Mouse (Mus musculus) CH12.LX (cell line): Measurements from ENCODE around the gene Zdhhc20. TPM values are rescaled to one million over a fixed set of nuclear protein-coding genes. Genes with fewer than 3 reads are reported as not detected.

Experiments used
- DNase-seq: peaks from one replicate; pipeline ENCODE4 v3.0.0-alpha.2; 2013; ENCODE audit errors: extremely low read depth
- H3K27ac ChIP-seq: 2 replicates; pipeline ENCODE4 v1.5.1; 2012; ENCODE audit warnings: low read depth, mild to moderate bottlenecking, control low read depth, moderate library complexity; ENCODE audit not compliant: insufficient read depth
- H3K27me3 ChIP-seq: replicated peaks from 2 replicates; pipeline ENCODE3; 2012; ENCODE audit warnings: inconsistent platforms
- H3K36me3 ChIP-seq, 2 experiments: replicated peaks in 1 of 2; 2 replicates each; pipeline versions ENCODE3 to v1.6.1; 2012; ENCODE audit warnings: inconsistent platforms in 1 of 2, low read length in 1 of 2, mild to moderate bottlenecking in 1 of 2, mixed read lengths in 1 of 2, moderate library complexity in 1 of 2; ENCODE audit not compliant: control insufficient read depth in 1 of 2, insufficient read depth in 1 of 2
- H3K4me1 ChIP-seq, 2 experiments: 2 replicates each; pipeline ENCODE4 v1.6.1; 2012; ENCODE audit warnings: inconsistent platforms in 1 of 2, moderate library complexity in 1 of 2; ENCODE audit not compliant: insufficient read depth in 2 of 2, control insufficient read depth in 1 of 2
- H3K4me2 ChIP-seq: 2 replicates; pipeline ENCODE4 v1.6.1; 2012; ENCODE audit warnings: low read depth, mild to moderate bottlenecking, control low read depth; ENCODE audit not compliant: poor library complexity, insufficient read depth, severe bottlenecking
- H3K4me3 ChIP-seq, 3 experiments: fragments of 150-350 bp in 1 of 3; sonication (generic) in 1 of 3; replicated peaks in 1 of 3; 2 replicates each; pipeline versions ENCODE3 to v1.5.1; 2011 to 2012; ENCODE audit warnings: low read depth in 2 of 3, low read length in 2 of 3, mild to moderate bottlenecking in 2 of 3, moderate library complexity in 2 of 3, control low read depth in 1 of 3, improper control_type of control experiment in 1 of 3, inconsistent platforms in 1 of 3, mixed read lengths in 1 of 3; ENCODE audit not compliant: poor library complexity in 1 of 3
- H3K79me2 ChIP-seq: replicated peaks from 2 replicates; pipeline ENCODE4 v1.6.1; 2012; ENCODE audit warnings: mild to moderate bottlenecking, moderate library complexity; ENCODE audit not compliant: control insufficient read depth, poor library complexity, insufficient read depth, severe bottlenecking; ENCODE audit errors: extremely low read depth
- H3K9ac ChIP-seq: 2 replicates; pipeline ENCODE4 v1.6.1; 2012; ENCODE audit warnings: low read depth, mild to moderate bottlenecking, control low read depth, moderate library complexity; ENCODE audit not compliant: insufficient read depth
- H3K9me3 ChIP-seq: replicated peaks from 2 replicates; pipeline ENCODE3; 2012; ENCODE audit warnings: low read length, inconsistent platforms, mixed read lengths
- BHLHE40 ChIP-seq: IDR thresholded peaks from 2 replicates; pipeline ENCODE4 v1.6.1; 2011; ENCODE audit warnings: mild to moderate bottlenecking, low read depth, low read length, improper control_type of control experiment
- ETS1 ChIP-seq: conservative IDR thresholded peaks from 2 replicates; pipeline ENCODE4 v1.6.1; 2012; ENCODE audit warnings: low read depth, mild to moderate bottlenecking, inconsistent platforms, low read length, improper control_type of control experiment, moderate library complexity
- GABPA ChIP-seq: IDR thresholded peaks from 2 replicates; pipeline ENCODE4 v1.6.1; 2012; ENCODE audit warnings: low read depth, low read length, improper control_type of control experiment, inconsistent platforms; ENCODE audit not compliant: insufficient replicate concordance
- HCFC1 ChIP-seq: IDR thresholded peaks from 2 replicates; pipeline ENCODE4 v1.6.1; 2012; ENCODE audit warnings: low read depth, mild to moderate bottlenecking, inconsistent platforms, low read length, improper control_type of control experiment
- IRF4 ChIP-seq: IDR thresholded peaks from 2 replicates; pipeline ENCODE4 v1.6.1; 2014; ENCODE audit warnings: low read depth, mild to moderate bottlenecking, inconsistent platforms, low read length, improper control_type of control experiment
- JUN ChIP-seq: IDR thresholded peaks from 2 replicates; pipeline ENCODE4 v1.6.1; 2011; ENCODE audit warnings: low read depth, mild to moderate bottlenecking, low read length, improper control_type of control experiment, moderate library complexity; ENCODE audit not compliant: insufficient read depth
- KAT2A ChIP-seq: IDR thresholded peaks from 2 replicates; pipeline ENCODE4 v1.6.1; 2012; ENCODE audit warnings: low read length, improper control_type of control experiment, inconsistent platforms; ENCODE audit not compliant: insufficient replicate concordance
- MAFK ChIP-seq: IDR thresholded peaks from 2 replicates; pipeline ENCODE4 v1.6.1; 2011; ENCODE audit warnings: low read length, improper control_type of control experiment; ENCODE audit not compliant: insufficient replicate concordance
- MAX ChIP-seq: IDR thresholded peaks from 2 replicates; pipeline ENCODE4 v1.6.1; 2011; ENCODE audit warnings: low read length, improper control_type of control experiment
- MAZ ChIP-seq: IDR thresholded peaks from 2 replicates; pipeline ENCODE4 v1.6.1; 2012; ENCODE audit warnings: low read depth, mild to moderate bottlenecking, inconsistent platforms, low read length, improper control_type of control experiment, moderate library complexity
- MXI1 ChIP-seq: IDR thresholded peaks from 2 replicates; pipeline ENCODE4 v1.6.1; 2011; ENCODE audit warnings: mild to moderate bottlenecking, low read depth, low read length, improper control_type of control experiment
- PAX5 ChIP-seq: IDR thresholded peaks from 2 replicates; pipeline ENCODE4 v1.6.1; 2012; ENCODE audit warnings: low read length, inconsistent platforms, mixed read lengths
- RCOR1 ChIP-seq: conservative IDR thresholded peaks from 2 replicates; pipeline ENCODE4 v1.6.1; 2012; ENCODE audit warnings: low read depth, mild to moderate bottlenecking, inconsistent platforms, low read length, improper control_type of control experiment
- SIN3A ChIP-seq: IDR thresholded peaks from 2 replicates; pipeline ENCODE4 v1.6.1; 2012; ENCODE audit warnings: low read length, improper control_type of control experiment, inconsistent platforms
- SMC3 ChIP-seq: IDR thresholded peaks from 2 replicates; pipeline ENCODE4 v1.6.1; 2011; ENCODE audit warnings: low read depth, low read length, improper control_type of control experiment
- TBP ChIP-seq: conservative IDR thresholded peaks from 2 replicates; pipeline ENCODE4 v1.6.1; 2011; ENCODE audit warnings: low read depth, low read length, improper control_type of control experiment
- TCF12 ChIP-seq: IDR thresholded peaks from 2 replicates; pipeline ENCODE4 v1.6.1; 2014; ENCODE audit warnings: low read depth, mild to moderate bottlenecking, inconsistent platforms, low read length, improper control_type of control experiment
- ZKSCAN1 ChIP-seq: IDR thresholded peaks from 2 replicates; pipeline ENCODE4 v1.6.1; 2012; ENCODE audit warnings: low read depth, inconsistent platforms, low read length, improper control_type of control experiment, borderline replicate concordance
- ZMIZ1 ChIP-seq: IDR thresholded peaks from 2 replicates; pipeline ENCODE4 v1.6.1; 2012; ENCODE audit warnings: low read depth, mild to moderate bottlenecking, inconsistent platforms, low read length, improper control_type of control experiment
- ZNF384 ChIP-seq: IDR thresholded peaks from 2 replicates; pipeline ENCODE4 v1.6.1; 2012; ENCODE audit warnings: low read depth, low read length, improper control_type of control experiment, inconsistent platforms
- dilution Hi-C: fragments of 300-500 bp; cut with MboI; formaldehyde crosslinking; loops from 2 replicates; pipeline ENCODE4 v1.14.3; 2020; ENCODE audit warnings: low sequenced_read_pairs; ENCODE audit not compliant: extremely low pct_unique_long_range_greater_than_20kb, extremely low pct_ligation_motif_present
- in situ Hi-C: fragments of 300-500 bp; cut with MboI; formaldehyde crosslinking; loops from 3 replicates; pipeline ENCODE4 v1.14.3; 2019; ENCODE audit warnings: low sequenced_read_pairs, low pct_ligation_motif_present, low pct_unique_long_range_greater_than_20kb, mixed read lengths
- polyA plus RNA-seq: library from polyadenylated mRNA; unstranded; fragments of >175 nt; gene quantifications from 2 replicates; pipeline ENCODE4 v1.2.1, GENCODE M21; 2012; ENCODE audit warnings: low read depth; ENCODE audit not compliant: insufficient read length
- total RNA-seq, 2 experiments: library from RNA; depleted of rRNA; stranded (reverse); fragments of 300-350 nt in 1 of 2; fragments of >200 nt in 1 of 2; gene quantifications; 2 replicates each; pipeline ENCODE4 v1.2.3; 2012 to 2014

The Zdhhc20 gene
- total and polyA plus RNA-seq, 3 experiments = 10.4 to 41.3 (median 27.4) TPM

GRCm38 (mm10) chr14:57789759-57790158 is 100.3 kb downstream of the Zdhhc20 start:
- Histone ChIP-seq H3K79me2 (no peaks in the 10 kb centered on the region), H3K4me3 (no peak overlapping the region), H3K9me3 (no peaks in the 10 kb centered on the region), H3K27ac (no peak overlapping the region), H3K9ac (no peak overlapping the region), H3K4me1 (no peaks in the 10 kb centered on the region), H3K36me3 (no peaks in the 10 kb centered on the region), H3K27me3 (peaks cover 2% of the 10 kb centered on the region), H3K4me2 (no peak overlapping the region)
- in situ Hi-C loops = no loop called here
- TF ChIP-seq MXI1 (no peak), ZMIZ1 (no peak), PAX5 (no peak), ETS1 (no peak), MAX (no peak), IRF4 (no peak), TBP (no peak), SMC3 (no peak)
- dilution Hi-C loops = no loop called here
- DNase-seq = no peak

- H3K4me3 ChIP-seq = no peak overlapping the region
- H3K27me3 ChIP-seq = peaks cover 2% of the 10 kb centered on the region
- in situ Hi-C loops (no loop called here), dilution Hi-C loops (no loop called here)
- no peaks in the 10 kb centered on the region for H3K4me1 ChIP-seq
- H3K9me3 ChIP-seq = no peaks in the 10 kb centered on the region
- no peak overlapping the region for H3K9ac ChIP-seq
- TF ChIP-seq MXI1 = no peak
- TF ChIP-seq ZNF384 = no peak
- TF ChIP-seq TBP = no peak
- TF ChIP-seq MAFK = peak; percentile 85
- TF ChIP-seq, all 38 proteins: peak for 1
- Histone ChIP-seq H3K79me2 (no peaks in the 10 kb centered on the region), H3K4me2 (no peak overlapping the region), H3K27ac (no peak overlapping the region), H3K36me3 (no peaks in the 10 kb centered on the region)
- no peak for DNase-seq
These were observed 100.8 kb downstream of the Zdhhc20 start for GRCm38 (mm10) chr14:57789311-57789710.

GRCm38 (mm10) chr14:57787406-57787805 is 102.7 kb downstream of the Zdhhc20 start:
- dilution Hi-C loops = no loop called here

More at GRCm38 (mm10) chr14:57787406-57787805, 102.7 kb downstream of the Zdhhc20 start:
- DNase-seq = no peak
- Histone ChIP-seq H3K36me3 (no peaks in the 10 kb centered on the region), H3K9ac (no peak overlapping the region), H3K79me2 (no peaks in the 10 kb centered on the region), H3K27me3 (no peaks in the 10 kb centered on the region), H3K4me3 (no peak overlapping the region), H3K4me1 (no peaks in the 10 kb centered on the region), H3K27ac (no peak overlapping the region), H3K4me2 (no peak overlapping the region), H3K9me3 (no peaks in the 10 kb centered on the region)
- no peak for TF ChIP-seq GABPA
- TF ChIP-seq PAX5 = no peak
- no peak for TF ChIP-seq MAZ
- no peak for TF ChIP-seq SIN3A
- no peak for TF ChIP-seq RCOR1
- TF ChIP-seq ZNF384 = no peak
- no peak for TF ChIP-seq KAT2A
- TF ChIP-seq HCFC1 = no peak
- TF ChIP-seq BHLHE40 = no peak
- TF ChIP-seq ETS1 = no peak
- no peak for TF ChIP-seq ZKSCAN1
- TF ChIP-seq JUN = no peak
- no peak for TF ChIP-seq TCF12
- in situ Hi-C loops = no loop called here
